Mouse (Mus musculus) gastrocnemius, postnatal 14 days (tissue): ENCODE data around the gene Syndig1. TPM values are rescaled to one million over a fixed set of nuclear protein-coding genes. Genes with fewer than 3 reads are reported as not detected.

Experiments used
- DNase-seq: peaks from one replicate; pipeline ENCODE4 v3.0.0; 2021; ENCODE audit warnings: mixed read lengths
- intact Hi-C: fragments of 180-260 bp; cut with DNase I; formaldehyde crosslinking; loops from one replicate; pipeline ENCODE4 v1.15.1; 2025; ENCODE audit warnings: low total_unique reads
- total RNA-seq, 2 experiments: library from RNA; stranded (reverse); gene quantifications; 2 replicates each; pipeline ENCODE4 v1.2.3; 2021

Gene Syndig1
- total RNA-seq, 2 experiments from 2014 or later = 0.12 TPM; not detected in 1

- intact Hi-C loops = no loop called here
Observed at GRCm38 (mm10) chr2:149870496-149870895, 41.5 kb downstream of the Syndig1 start.

DNA sequence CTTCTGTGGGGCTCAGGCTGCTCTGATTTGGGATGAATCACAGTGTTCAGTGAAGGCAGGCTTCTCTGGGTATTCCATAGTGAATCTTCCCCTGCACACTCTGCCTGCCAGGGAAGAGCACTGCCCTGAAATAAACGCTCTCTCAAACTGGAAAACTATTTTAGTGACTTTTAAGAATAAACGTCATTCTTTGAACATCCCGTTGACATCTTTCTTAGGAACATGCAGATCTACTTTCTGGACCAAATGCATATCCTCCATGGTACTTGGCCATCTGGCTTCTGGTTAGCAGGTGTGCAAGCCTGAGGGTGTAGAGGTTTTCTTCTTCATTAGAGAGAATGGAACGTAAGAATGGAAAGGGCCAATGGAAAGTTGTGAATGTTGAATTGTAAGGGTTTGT is 43.5 kb downstream of the Syndig1 start:
- intact Hi-C loops = no loop called here
- no peak for DNase-seq

More at GRCm38 (mm10) chr2:149870496-149870895, 41.5 kb downstream of the Syndig1 start:
- no peak for DNase-seq

GRCm38 (mm10) chr2:149873346-149873745 is 44.3 kb downstream of the Syndig1 start:
- no peak for DNase-seq

GRCm38 (mm10) chr2:149877954-149878353 is 48.9 kb downstream of the Syndig1 start:
- intact Hi-C loops = no loop called here
- DNase-seq = no peak

More at GRCm38 (mm10) chr2:149873346-149873745, 44.3 kb downstream of the Syndig1 start:
- intact Hi-C loops = no loop called here

- no peak for DNase-seq
- intact Hi-C loops = no loop called here
Observed at GRCm38 (mm10) chr2:149887634-149888033, 58.6 kb downstream of the Syndig1 start.

DNA sequence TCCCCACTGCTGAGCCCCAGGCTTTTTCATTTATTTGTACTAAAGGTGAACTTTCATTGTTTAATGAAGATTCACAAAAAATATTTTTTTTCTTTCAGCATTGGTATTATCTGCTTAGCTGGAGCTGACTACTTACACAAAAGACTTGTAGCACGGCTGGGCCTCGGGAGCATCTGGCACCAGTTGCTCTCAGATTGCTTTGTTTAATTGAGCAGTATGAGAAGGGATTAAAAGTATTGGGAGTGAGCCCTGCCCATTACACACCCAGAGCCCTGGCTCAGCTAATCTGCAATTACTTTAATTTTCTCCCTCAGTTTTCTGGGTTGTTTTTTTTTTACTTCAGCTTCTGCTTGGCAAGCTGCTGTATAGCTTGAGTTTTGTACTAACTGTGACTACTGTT is 62.6 kb downstream of the Syndig1 start:
- intact Hi-C loops = no loop called here
- DNase-seq = no peak

DNA sequence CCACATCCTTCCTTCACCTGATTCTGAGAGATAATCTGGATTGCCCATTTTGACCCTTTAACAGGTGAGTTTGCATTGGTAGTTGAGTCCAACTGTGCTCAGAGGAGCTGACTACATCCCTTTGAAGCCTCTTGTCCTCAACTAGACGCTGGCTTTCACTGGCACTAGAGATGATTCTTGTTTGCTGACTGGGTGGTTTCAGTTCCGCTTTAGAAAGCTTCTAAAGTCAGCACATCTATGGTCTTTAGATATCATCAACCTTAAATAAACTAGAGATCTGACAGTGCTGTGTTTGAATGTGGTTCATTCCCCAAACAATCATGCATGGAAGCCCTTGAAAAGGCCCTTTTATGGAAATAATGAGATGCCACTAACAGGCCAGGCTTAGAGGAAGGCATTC is 67.3 kb downstream of the Syndig1 start:
- no peak for DNase-seq
- intact Hi-C loops = no loop called here

DNA sequence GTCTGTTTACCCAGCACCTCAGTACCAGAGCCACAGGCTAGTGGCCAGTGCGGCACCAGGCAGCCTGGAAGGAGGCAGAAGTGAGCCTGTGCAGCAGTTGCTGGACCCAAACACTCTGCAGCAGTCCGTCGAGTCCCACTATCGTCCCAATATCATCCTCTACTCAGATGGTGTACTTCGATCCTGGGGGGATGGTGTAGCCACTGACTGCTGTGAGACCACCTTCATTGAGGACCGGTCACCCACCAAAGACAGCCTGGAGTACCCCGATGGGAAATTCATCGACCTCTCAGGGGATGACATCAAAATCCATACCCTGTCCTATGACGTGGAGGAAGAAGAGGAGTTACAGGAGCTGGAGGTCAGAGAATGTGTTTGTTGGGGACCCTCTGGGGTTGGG is 70.6 kb downstream of the Syndig1 start:
- DNase-seq = no peak
- intact Hi-C loops = no loop called here

- intact Hi-C loops = no loop called here
- DNase-seq = no peak
Observed at GRCm38 (mm10) chr2:149900606-149901005, 71.6 kb downstream of the Syndig1 start.

DNA sequence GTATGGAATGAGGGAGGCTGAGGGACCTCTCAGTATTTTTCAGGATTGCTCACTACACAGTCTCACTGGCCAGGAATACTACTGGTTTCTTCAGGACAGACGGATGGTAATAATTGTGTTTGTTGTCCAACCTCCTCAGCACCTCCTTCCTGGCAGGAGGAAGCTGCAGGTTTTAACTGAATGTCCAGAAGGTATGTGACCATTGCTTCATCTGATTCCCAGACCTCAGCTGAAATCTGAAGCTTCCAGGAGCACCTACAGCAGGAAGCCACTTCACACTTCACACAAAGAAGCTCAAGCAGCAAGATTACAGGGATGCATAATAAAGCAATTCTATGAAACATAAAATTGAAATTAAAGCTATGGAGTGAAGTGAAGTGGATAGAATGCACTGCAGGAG is 75.4 kb downstream of the Syndig1 start:
- intact Hi-C loops = no loop called here

GRCm38 (mm10) chr2:149906694-149907093 is 77.7 kb downstream of the Syndig1 start:
- DNase-seq = no peak
- intact Hi-C loops = no loop called here

More for the DNA sequence above, 75.4 kb downstream of the Syndig1 start:
- DNase-seq = no peak

GRCm38 (mm10) chr2:149917162-149917561 is 88.2 kb downstream of the Syndig1 start:
- no peak for DNase-seq
- intact Hi-C loops = no loop called here

GRCm38 (mm10) chr2:149923561-149923960 is 94.5 kb downstream of the Syndig1 start:
- intact Hi-C loops = no loop called here
- no peak for DNase-seq

GRCm38 (mm10) chr2:149925911-149926310 is 96.9 kb downstream of the Syndig1 start:
- DNase-seq = no peak
- intact Hi-C loops = no loop called here

- intact Hi-C loops = no loop called here
- no peak for DNase-seq
Observed at GRCm38 (mm10) chr2:149927001-149927400, 98.0 kb downstream of the Syndig1 start.

DNA sequence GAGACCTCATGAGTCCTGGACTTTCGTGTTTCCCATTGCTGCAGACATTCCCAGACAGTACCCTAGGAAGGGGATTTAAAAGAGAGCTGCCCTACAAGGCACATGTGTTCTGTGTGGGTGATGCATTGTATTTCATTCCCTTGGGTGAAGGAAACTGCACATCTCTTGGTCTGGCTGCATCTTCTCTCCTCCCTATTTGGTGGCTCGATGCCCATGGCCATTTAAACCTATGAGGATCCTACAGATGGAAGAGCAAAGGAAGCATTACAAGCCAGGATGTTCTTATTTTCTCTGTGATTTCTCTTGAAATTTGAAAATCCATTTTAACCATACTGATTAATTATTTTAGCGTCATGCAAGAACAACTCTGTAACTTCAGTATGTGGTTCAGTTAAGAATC is 98.5 kb downstream of the Syndig1 start:
- DNase-seq = no peak
- intact Hi-C loops = no loop called here

DNA sequence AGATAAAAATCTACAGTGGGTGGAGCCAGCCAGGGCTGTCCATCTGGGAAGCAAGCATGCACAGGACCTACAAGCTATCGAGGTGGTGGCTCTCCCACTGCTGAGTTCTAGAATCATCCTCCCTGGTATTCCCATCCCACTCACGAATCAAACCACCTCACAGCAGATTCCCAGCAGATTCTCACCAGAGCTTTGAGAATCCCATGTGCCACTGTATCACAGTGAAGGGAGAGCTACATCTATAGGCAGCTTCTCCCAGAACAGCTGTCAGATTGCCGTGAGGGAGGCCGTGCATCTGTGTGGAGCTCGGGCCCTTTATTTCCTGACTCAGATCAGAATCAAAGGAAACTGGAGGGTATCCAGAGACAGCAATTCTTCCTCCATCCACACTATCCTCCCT is 101.0 kb downstream of the Syndig1 start:
- no peak for DNase-seq
- intact Hi-C loops = no loop called here

DNA sequence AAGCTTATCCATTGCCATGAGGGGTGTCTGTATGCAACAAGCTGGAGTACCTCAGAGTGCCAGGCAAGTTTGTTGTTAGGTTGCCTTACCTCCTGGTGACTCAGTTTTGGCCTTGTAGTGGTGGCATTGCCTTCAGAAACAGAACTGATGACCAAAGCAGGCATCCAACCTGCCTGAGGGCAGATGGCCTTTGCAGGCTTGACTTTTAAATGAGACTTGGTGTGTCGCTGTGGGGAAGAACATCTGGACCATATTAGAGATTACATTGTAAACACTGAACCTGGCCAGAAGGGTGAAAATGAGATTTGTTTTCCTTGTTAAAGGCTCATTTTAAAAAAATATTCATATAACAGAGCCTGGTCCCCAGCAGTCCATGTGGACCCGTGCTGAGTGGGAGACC is 102.1 kb downstream of the Syndig1 start:
- no peak for DNase-seq
- intact Hi-C loops = no loop called here

- DNase-seq = no peak
- intact Hi-C loops = no loop called here
Observed at GRCm38 (mm10) chr2:149932095-149932494, 103.1 kb downstream of the Syndig1 start.

DNA sequence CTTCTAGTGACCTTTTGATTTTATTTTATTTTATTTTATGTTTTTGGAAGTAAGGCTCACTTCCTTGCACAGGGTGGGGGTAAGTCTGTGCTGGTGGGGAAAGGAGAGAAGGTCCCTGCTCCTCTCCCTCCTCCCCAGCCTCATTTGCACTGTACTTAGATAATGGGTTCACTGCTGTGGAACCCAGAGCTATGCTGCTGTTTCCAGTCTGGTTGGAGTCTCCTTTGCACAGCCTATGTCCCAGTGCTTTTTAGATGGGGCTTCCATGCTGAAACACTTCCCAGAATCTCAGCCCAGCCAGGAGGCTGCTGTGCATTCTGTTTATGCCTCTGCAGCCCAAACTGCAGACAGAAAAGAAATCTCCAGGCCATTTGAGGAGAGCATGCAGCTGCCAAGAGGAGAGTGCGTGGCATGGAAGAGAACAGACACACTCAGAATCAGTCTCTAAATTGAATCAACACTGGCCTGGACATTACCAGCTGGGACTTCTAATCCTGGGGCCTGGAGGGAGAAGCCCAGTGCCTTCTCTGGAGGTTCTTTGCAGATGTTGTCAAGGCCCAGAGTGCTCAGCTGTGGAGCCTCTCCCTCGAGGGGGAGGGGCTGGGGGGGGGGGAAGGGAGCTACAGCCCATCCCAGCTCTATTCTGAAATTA is 104.4 kb downstream of the Syndig1 start:
- DNase-seq = no peak
- intact Hi-C loops = no loop called here

DNA sequence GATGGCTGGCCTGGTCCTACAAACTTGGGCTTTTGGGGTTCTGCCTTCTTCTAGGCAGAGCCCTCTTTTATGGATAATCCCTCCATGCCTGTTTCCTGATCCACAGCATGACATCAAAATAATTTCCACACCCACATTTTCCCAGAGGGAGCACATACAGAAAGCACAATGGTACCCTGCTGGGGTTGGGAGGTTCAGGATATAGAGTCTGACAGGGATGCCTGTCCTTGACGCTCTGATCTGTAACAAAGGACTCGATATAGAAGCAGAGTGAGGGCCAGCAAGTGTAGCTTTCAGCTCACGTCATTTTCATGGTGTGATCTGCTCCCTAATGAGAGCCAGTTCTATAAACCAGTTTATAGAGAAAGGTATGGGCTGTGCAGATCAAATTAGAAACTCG is 105.1 kb downstream of the Syndig1 start:
- DNase-seq = no peak
- intact Hi-C loops = no loop called here

GRCm38 (mm10) chr2:149938829-149939228 is 109.8 kb downstream of the Syndig1 start:
- intact Hi-C loops = no loop called here
- no peak for DNase-seq
